Mouse (Mus musculus) E14TG2a.4 (cell line): ENCODE data around the gene Tdp2.

ENCODE experiments used
- CTCF ChIP-seq: conservative IDR thresholded peaks from 2 replicates; pipeline ENCODE4 v1.5.1; 2014; ENCODE audit warnings: low read length
- NANOG ChIP-seq: IDR thresholded peaks from 2 replicates; pipeline ENCODE4 v1.6.1; 2014; ENCODE audit warnings: borderline replicate concordance, low read length, mixed read lengths

DNA sequence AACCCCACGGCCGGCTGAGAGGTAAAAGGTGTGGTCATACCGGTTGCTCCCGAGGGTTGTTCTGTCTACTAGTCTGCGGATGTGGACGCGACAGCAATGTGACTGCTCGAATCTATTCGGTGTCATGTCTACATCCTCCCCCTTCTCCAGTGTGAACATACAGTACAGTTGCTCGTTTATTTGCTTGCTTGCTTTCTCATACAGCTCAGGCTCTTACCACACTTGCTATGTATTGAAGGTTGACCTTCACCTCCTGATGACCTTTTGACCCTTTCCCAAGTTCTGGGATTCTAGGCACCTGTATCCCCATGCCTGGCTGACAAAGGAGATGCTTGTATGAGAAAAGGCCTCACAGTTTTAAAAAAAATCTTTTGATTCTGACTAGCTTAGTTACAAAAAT, 36.3 kb downstream of the Tdp2 start:
- no peak for TF ChIP-seq CTCF
- no peak for TF ChIP-seq NANOG
